Mouse (Mus musculus) 416B (cell line): ENCODE data around the gene Pdzd2.

ENCODE experiments used
- DNase-seq: peaks from one replicate; pipeline ENCODE4 v3.0.0; 2011; ENCODE audit warnings: low read depth

The Pdzd2 gene

GRCm38 (mm10) chr15:12314584-12314983 lies 425.1 kb downstream of the Pdzd2 start:
- no peak for DNase-seq

DNA sequence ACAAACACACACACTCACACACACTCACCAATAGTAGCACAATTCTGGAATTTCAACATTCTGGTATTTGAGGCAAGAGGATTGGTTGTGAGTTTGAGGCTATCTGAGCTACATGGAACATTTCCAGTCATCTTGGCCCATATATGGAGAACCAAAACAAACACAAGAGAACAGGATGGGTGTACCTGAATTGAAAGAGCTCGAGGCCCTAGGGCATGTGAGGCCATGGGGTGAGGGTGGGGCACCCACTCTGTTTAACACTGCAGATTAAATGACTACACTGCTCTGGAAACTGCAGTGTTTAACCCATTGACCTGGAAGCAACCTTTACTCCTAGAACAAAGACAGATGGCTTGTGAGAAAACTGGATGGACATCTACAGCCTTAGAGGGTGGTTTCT lies 426.5 kb downstream of the Pdzd2 start:
- DNase-seq = no peak

GRCm38 (mm10) chr15:12311465-12311864 lies 428.3 kb downstream of the Pdzd2 start:
- DNase-seq = no peak

GRCm38 (mm10) chr15:12310676-12311075 lies 429.0 kb downstream of the Pdzd2 start:
- DNase-seq = peak; percentile 28
